Mouse (Mus musculus) liver, postnatal 0 days (tissue): ENCODE measurements around the gene Usp36.

ENCODE experiments used
- CTCF ChIP-seq: sonication (generic); IDR thresholded peaks from 2 replicates; pipeline ENCODE4 v1.5.1; 2016; ENCODE audit warnings: antibody characterized with exemption, low read depth
- EP300 ChIP-seq: IDR thresholded peaks from 2 replicates; pipeline ENCODE4 v1.6.1; 2016; ENCODE audit warnings: antibody characterized with exemption, low read depth, mild to moderate bottlenecking

GRCm38 (mm10) chr11:118236520-118237190, 53.4 kb downstream of the Usp36 start:
- TF ChIP-seq EP300 (0 out of 2 replicates have a peak, but pooled peaks have one; percentile 25), CTCF (peak; percentile 27; the same call in 1 of the 2 replicates)
